30 mouse cellular contexts compared by ENCODE assay signal in genomic region chr13:65120984-65121383, GRCm38 (mm10). TPM values are rescaled to one million over a fixed set of nuclear protein-coding genes. Genes with fewer than 3 reads are reported as not detected.
"Had no signal": no experiment of that assay in that cellular context is flagged by ENCODE, and none has a peak within 500 bp of the region (broad histone marks: within the 10 kb centered on the region; RNA-seq: fewer than 3 reads in every experiment).

No protein-coding gene starts in this region.

- H3K27me3 ChIP-seq: kidney, embryonic 15.5 days; lung, embryonic 15.5 days; megakaryocyte, embryonic 14.5 days; midbrain, embryonic 13.5 days had no signal

- H3K9me3 ChIP-seq: kidney, embryonic 15.5 days; lung, embryonic 15.5 days; megakaryocyte, embryonic 14.5 days; midbrain, embryonic 10.5 days had no signal

- H3K27ac ChIP-seq: kidney, embryonic 15.5 days; left cerebral cortex, adult 2 months; lung, embryonic 15.5 days; midbrain, embryonic 10.5 days; midbrain, embryonic 13.5 days had no signal

- H3K4me3 ChIP-seq: kidney, embryonic 15.5 days; left cerebral cortex, adult 2 months; lung, embryonic 15.5 days; megakaryocyte, embryonic 14.5 days; midbrain, embryonic 10.5 days; midbrain, embryonic 13.5 days had no signal

- H3K4me2 ChIP-seq: kidney, embryonic 15.5 days; lung, embryonic 15.5 days; midbrain, embryonic 13.5 days had no signal

- ATAC-seq: midbrain, embryonic 13.5 days; midbrain, embryonic 16.5 days had no signal

- H3K36me3 ChIP-seq: kidney, embryonic 15.5 days; lung, embryonic 15.5 days; midbrain, embryonic 10.5 days; midbrain, embryonic 13.5 days had no signal

- DNase-seq: kidney, adult 11 months; kidney, adult 8-10 months; kidney, postnatal 10 days; kidney, postnatal 36 days; layer of hippocampus, postnatal 36 days; lung, adult 18-20 months; lung, postnatal 10 days; lung, postnatal 36 days; thymus, adult 18-20 months; thymus, postnatal 36 days had no signal

- H3K4me1 ChIP-seq: kidney, embryonic 15.5 days; lung, embryonic 15.5 days; midbrain, embryonic 10.5 days; midbrain, embryonic 13.5 days had no signal

- H3K9ac ChIP-seq: kidney, embryonic 15.5 days; lung, embryonic 15.5 days; midbrain, embryonic 13.5 days had no signal

RNA-seq across cellular contexts. Expression of gene Olfr465-ps1, which starts 16.9 kb away (rescaled TPM):
- total RNA-seq: layer of hippocampus, adult 8-10 months; layer of hippocampus, postnatal 10 days; layer of hippocampus, postnatal 36 days; left cerebral cortex, adult 2 months; left cerebral cortex, postnatal 10 days; left cerebral cortex, postnatal 36 days had no signal
- polyA plus RNA-seq: kidney, embryonic 15.5 days; limb, embryonic 11.5 days; limb, embryonic 14.5 days; lung, embryonic 15.5 days; midbrain, embryonic 10.5 days; midbrain, embryonic 13.5 days; midbrain, embryonic 16.5 days; neural tube, embryonic 11.5 days; neural tube, embryonic 14.5 days; small intestine, adult 2 months; spleen, adult 2 months; stomach, embryonic 16.5 days; testis, adult 2 months; urinary bladder, adult 2 months had no signal

RNA-seq across cellular contexts. Expression of gene Olfr466, which starts 29.1 kb away (rescaled TPM):
- total RNA-seq: layer of hippocampus, adult 8-10 months; layer of hippocampus, postnatal 10 days; layer of hippocampus, postnatal 36 days; left cerebral cortex, adult 2 months; left cerebral cortex, postnatal 10 days; left cerebral cortex, postnatal 36 days had no signal
- polyA plus RNA-seq: kidney, embryonic 15.5 days; limb, embryonic 11.5 days; limb, embryonic 14.5 days; lung, embryonic 15.5 days; midbrain, embryonic 10.5 days; midbrain, embryonic 13.5 days; midbrain, embryonic 16.5 days; neural tube, embryonic 11.5 days; neural tube, embryonic 14.5 days; small intestine, adult 2 months; spleen, adult 2 months; stomach, embryonic 16.5 days; testis, adult 2 months; urinary bladder, adult 2 months had no signal
